Mouse (Mus musculus): ENCODE results near the gene Cyb5r2. TPM values are rescaled to one million over a fixed set of nuclear protein-coding genes. Genes with fewer than 3 reads are reported as not detected.

The Cyb5r2 gene
- polyA plus RNA-seq (2015; fragmentation: Nextera tagmentation; extraction: Ambion mirVana): 0.06 and 0.08 TPM in 2 replicates

DNA sequence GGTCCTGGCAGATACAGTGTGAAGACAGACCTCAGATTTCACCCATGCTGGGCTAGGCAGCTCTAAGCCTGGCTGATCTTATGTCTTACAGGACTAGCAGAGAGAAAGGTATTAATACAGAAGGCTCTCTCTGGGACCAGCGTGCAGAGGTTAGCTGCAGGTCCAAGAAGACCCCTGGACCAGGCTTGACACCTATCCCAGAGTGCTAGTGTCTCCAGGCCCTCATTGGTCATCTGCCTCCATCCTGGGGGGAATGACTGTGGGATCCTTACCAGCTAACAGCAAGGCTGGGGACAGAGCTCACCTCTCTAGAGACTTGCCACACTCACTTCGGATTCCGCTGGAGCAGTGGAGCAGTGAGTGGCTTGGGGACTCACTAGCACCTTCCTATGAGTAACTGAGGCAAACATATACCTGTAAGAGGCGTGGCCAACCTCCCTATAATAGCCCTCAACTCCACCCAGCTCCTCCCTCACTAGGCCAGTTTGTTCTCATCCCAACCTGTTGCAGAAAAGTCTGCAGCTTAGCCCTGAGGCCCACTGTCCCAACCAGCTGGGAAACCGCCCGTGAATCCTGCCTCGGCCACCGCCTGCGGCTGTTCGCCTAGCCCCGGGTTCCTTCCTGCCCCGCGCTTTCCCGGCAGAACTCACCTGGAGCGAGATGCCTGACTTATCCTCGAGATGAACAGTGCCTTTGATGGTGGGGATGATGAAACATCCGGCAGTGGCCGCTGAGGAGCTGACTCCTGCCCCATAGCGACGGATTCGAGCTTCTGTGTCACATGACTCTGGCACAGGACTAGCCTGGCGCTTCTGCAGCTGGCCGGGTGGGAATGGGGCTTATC lies at the start of gene Cyb5r2:
Cyb5r2 (minus strand) TSS at position 725 of the 844 bp plus-strand sequence.
- Histone ChIP-seq H3K27ac (no peak within 1 kb of the TSS), H3K9ac (replicated peaks) (0 out of 2 replicates have a peak within 1 kb of the TSS, but pooled peaks have one; percentile 12), H3K27me3 (no peaks in the 10 kb centered on the region), H3K4me1 (replicated peaks) (peaks cover 7% of the 10 kb centered on the region), H3K9me3 (no peaks in the 10 kb centered on the region), H3K36me3 (no peaks in the 10 kb centered on the region), H3K4me3 (replicated peaks) (peak within 1 kb of the TSS; percentile 32), H3K4me2 (replicated peaks) (peak within 1 kb of the TSS; percentile 57)
- peak; percentile 89 for ATAC-seq
- WGBS: 14% methylated on average over 23 of the region's 23 CpGs

DNA sequence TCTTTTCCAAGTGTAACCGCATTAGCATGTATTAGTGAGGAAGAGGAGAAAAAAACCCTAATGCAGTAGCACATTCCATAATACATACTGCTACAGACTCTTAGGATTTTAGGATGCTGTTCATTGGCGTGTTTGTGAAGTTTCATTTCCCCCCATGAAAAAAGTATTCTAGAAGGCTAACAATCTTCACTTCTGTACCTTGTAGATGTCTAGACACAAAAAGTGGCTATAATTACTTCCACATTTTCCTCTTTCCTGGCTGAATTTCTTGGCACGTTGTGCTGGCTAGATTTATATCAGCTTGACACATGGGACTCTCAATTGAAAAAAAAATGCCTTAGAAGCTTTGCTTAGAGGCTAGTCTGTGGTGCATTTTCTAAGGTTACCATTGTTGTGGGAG lies 44.3 kb upstream of the Cyb5r2 start:
- ATAC-seq: no peak
- H3K4me3 ChIP-seq (replicated peaks): no peak overlapping the region
- 75% methylated on average over 3 of the region's 3 CpGs for WGBS
- no peak overlapping the region for H3K4me2 ChIP-seq (replicated peaks)
- no peaks in the 10 kb centered on the region; the same call in 1 of the 2 replicates for H3K9me3 ChIP-seq
- H3K27me3 ChIP-seq: no peaks in the 10 kb centered on the region
- no peaks in the 10 kb centered on the region for H3K36me3 ChIP-seq
- no peaks in the 10 kb centered on the region for H3K4me1 ChIP-seq (replicated peaks)
- no peak overlapping the region for H3K27ac ChIP-seq
- H3K9ac ChIP-seq (replicated peaks): no peak overlapping the region

DNA sequence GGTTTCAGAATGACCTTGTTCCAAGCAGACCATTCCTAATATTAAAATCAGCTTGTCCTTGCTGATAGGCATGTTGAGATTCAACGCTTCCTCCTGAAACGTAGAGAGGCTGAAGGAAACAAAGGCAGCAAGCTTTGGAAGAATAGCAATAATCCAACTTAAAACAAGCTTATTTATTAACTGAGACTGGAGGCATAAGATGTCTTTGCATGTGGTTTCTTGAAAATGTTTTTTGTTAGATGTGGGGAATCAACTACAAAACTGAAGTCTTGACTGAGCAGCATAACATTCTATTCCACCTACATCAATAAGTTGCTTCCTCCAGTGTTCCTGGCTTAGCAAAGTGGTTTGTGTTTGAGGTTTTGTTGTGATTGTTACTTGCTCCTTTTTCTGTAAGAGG lies 43.3 kb upstream of the Cyb5r2 start, which contains the start of gene Ovch2:
Ovch2 (minus strand) TSS at position 101 of the 400 bp plus-strand sequence.
- H3K27me3 ChIP-seq: no peaks in the 10 kb centered on the region
- H3K9ac ChIP-seq (replicated peaks): no peak within 1 kb of the TSS
- 91% methylated on average over 2 of the region's 2 CpGs for WGBS
- no peak within 1 kb of the TSS for H3K27ac ChIP-seq
- no peak for ATAC-seq
- no peaks in the 10 kb centered on the region; the same call in 1 of the 2 replicates for H3K9me3 ChIP-seq
- H3K36me3 ChIP-seq: no peaks in the 10 kb centered on the region
- no peak within 1 kb of the TSS for H3K4me3 ChIP-seq (replicated peaks)
- H3K4me2 ChIP-seq (replicated peaks): no peak within 1 kb of the TSS
- no peaks in the 10 kb centered on the region for H3K4me1 ChIP-seq (replicated peaks)

DNA sequence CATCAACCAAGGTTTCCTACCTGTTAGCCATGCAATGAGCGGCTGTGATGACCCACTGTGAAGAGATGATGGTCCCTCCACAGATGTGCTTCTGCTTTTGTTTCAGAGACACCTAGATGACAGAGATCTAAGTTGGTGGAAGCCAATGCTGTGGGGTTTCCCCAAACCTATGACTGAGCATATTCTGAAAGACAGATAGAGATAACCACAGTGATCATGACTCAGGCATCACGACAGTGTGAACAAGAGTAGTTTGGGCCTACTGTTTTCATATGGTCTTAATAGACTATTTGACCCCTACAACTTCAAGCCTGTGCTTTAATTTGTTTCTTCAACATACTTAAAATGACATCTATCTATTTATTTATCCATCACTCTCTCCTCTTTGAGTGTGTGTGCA lies 38.7 kb upstream of the Cyb5r2 start:
- no peak overlapping the region for H3K9ac ChIP-seq (replicated peaks)
- no peak overlapping the region for H3K4me2 ChIP-seq (replicated peaks)
- no peak overlapping the region for H3K27ac ChIP-seq
- no peaks in the 10 kb centered on the region for H3K27me3 ChIP-seq
- H3K4me3 ChIP-seq (replicated peaks): no peak overlapping the region
- 92% methylated on average over 2 of the region's 2 CpGs for WGBS
- no peaks in the 10 kb centered on the region for H3K9me3 ChIP-seq
- H3K36me3 ChIP-seq: no peaks in the 10 kb centered on the region
- H3K4me1 ChIP-seq (replicated peaks): no peaks in the 10 kb centered on the region
- ATAC-seq: no peak

DNA sequence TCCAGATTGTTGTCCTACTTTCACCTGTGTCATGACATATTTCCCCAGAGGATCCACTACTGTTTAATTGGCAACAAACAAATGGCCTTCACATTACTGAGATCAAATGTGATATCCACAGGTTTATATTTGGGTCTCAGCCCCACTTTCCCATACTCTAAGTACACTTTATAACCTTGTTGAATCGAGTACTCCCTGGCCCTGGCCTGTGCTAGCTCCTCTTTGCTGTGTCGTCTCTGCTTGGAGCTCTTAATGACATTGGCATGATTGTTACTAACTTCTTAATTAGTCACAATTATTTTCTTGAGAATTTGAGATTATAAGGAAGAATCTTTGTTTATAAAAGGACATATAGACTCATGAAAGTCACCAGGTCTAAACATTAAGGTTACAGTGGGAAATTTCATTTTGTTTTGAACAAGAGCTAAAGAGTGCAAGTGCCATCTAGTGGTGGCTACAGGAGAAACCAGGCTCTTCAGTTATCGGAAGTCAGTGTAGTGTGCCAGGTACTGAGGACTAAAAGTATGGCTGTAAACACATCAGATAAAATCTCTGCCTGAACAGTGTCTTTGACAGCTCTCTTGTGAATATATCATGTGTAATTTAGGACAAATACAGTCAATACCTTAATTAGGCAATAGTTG lies 30.3 kb upstream of the Cyb5r2 start:
- 0 out of 2 replicates have a peak, but pooled peaks have one; percentile 50 for ATAC-seq
- Histone ChIP-seq H3K27ac (no peak overlapping the region), H3K9ac (replicated peaks) (no peak overlapping the region), H3K4me1 (replicated peaks) (no peaks in the 10 kb centered on the region), H3K27me3 (no peaks in the 10 kb centered on the region), H3K9me3 (no peaks in the 10 kb centered on the region), H3K4me3 (replicated peaks) (no peak overlapping the region), H3K36me3 (no peaks in the 10 kb centered on the region), H3K4me2 (replicated peaks) (no peak overlapping the region)
- 60% methylated on average over 3 of the region's 3 CpGs for WGBS

DNA sequence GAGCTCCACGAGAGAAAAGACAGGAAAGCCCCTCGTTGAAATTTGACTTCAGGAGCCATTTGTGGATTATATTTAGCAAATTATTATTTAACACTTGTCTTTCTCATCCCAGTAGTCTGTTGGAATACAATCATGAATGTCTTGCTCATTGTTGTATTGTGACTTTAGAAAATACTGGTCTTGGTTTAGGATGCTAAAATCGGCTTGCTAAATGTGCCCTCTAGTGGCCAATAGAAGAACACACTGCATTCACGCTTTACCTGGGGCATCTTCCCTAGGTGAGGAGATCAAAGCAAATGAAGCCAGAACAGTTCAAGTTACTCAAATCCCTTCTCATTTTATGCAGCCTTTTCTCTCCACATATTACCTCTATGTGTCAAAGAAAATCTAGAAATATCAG lies 21.8 kb upstream of the Cyb5r2 start:
- no peak overlapping the region for H3K4me2 ChIP-seq (replicated peaks)
- WGBS: 50% methylated on average over 4 of the region's 4 CpGs
- H3K4me1 ChIP-seq (replicated peaks): no peaks in the 10 kb centered on the region
- H3K27me3 ChIP-seq: no peaks in the 10 kb centered on the region
- H3K27ac ChIP-seq: no peak overlapping the region
- ATAC-seq: no peak
- no peak overlapping the region for H3K4me3 ChIP-seq (replicated peaks)
- H3K36me3 ChIP-seq: no peaks in the 10 kb centered on the region
- H3K9ac ChIP-seq (replicated peaks): no peak overlapping the region
- H3K9me3 ChIP-seq: no peaks in the 10 kb centered on the region

DNA sequence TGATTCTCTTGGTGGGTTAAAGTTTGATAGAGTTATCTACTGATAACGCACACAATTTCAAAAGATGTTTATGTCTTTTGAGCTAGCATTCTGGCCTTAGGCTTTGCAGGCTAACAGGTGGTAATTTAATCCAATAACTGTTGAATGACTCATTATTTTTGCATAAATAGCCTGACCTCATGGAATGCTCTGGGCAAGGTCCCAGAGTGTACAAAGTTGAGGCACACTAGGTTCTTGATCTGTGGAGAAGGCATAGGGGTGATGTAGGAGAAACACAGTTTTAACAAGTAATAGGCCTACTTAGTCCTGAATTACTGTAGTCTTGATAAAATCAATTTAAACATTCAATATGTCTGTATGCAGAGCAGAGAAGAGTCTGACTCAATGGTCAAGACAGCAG lies 20.4 kb upstream of the Cyb5r2 start:
- WGBS: 73% methylated on average over 1 of the region's 1 CpGs

DNA sequence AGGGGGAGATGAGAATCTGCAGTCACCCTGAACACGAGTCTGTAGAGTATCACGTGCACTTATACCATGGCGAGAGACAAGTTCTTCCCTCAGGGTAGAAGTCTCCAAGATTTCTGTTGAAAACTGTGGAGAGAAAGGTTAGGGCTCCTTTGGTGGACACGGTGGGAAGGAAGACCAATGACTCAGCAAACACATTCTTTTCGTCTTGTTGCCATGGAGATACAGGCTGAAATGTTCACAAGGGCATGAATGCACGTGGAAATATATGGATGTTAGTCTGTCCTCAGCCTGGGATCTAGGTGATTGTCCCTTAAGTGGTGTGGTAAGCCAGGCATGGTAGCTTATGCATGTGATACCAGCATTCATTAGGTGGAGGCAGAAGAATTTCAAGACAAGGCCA lies 13.0 kb upstream of the Cyb5r2 start:
- ATAC-seq: no peak
- Histone ChIP-seq H3K27ac (no peak overlapping the region), H3K4me3 (replicated peaks) (no peak overlapping the region), H3K9me3 (no peaks in the 10 kb centered on the region), H3K4me1 (replicated peaks) (no peaks in the 10 kb centered on the region), H3K27me3 (no peaks in the 10 kb centered on the region), H3K36me3 (no peaks in the 10 kb centered on the region), H3K4me2 (replicated peaks) (no peak overlapping the region), H3K9ac (replicated peaks) (no peak overlapping the region)
- WGBS: 57% methylated on average over 6 of the region's 6 CpGs

More for the DNA sequence above, 20.4 kb upstream of the Cyb5r2 start:
- Histone ChIP-seq H3K4me1 (replicated peaks) (no peaks in the 10 kb centered on the region), H3K4me3 (replicated peaks) (no peak overlapping the region), H3K27me3 (no peaks in the 10 kb centered on the region), H3K36me3 (no peaks in the 10 kb centered on the region), H3K4me2 (replicated peaks) (no peak overlapping the region), H3K9me3 (no peaks in the 10 kb centered on the region), H3K9ac (replicated peaks) (no peak overlapping the region), H3K27ac (no peak overlapping the region)
- no peak for ATAC-seq

DNA sequence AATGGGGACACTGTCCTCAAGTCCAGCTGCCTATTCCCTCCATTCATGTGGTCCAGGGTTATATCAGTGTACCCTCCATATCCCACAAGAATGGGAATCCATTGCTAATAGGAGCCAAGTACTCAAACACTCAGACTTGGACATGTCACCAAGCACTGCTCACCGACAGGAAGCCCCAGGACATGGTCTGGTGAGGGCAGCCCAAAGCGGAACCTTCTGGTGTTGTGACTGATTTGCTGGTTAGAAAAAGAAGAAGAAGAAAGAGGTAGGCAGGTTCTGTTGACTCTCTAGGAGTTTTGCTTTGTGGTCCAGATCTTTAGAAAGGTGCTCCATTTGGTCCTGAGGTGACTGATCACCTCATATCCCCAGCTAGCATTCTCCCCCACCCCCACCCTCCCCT lies 1.1 kb downstream of the Cyb5r2 start:
- Histone ChIP-seq H3K9ac (replicated peaks) (no peak overlapping the region), H3K27ac (no peak overlapping the region), H3K4me2 (replicated peaks) (no peak overlapping the region), H3K27me3 (no peaks in the 10 kb centered on the region), H3K4me3 (replicated peaks) (no peak overlapping the region), H3K9me3 (no peaks in the 10 kb centered on the region), H3K4me1 (replicated peaks) (peaks cover 7% of the 10 kb centered on the region), H3K36me3 (no peaks in the 10 kb centered on the region)
- 94% methylated on average over 2 of the region's 2 CpGs for WGBS
- no peak for ATAC-seq

DNA sequence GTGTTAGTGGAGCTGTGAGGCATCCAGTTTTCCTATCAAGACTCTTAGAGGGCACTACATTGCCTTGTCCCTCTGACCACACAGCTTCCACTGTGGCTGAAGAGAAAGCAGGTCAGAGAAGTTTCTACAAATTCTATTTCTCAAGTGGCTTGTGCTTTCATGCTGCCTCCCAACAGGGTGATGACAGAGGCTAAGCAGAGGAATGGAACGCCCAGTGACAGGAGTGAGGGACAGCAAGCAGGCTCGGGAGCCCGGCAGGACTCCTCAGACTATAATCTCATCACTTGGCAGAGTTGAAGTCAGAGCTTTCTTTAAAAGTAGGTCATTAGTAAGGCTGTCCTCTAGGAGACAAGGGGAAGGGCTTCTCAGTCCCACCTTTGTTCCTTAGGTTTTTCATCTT lies 1.9 kb downstream of the Cyb5r2 start:
- Histone ChIP-seq H3K36me3 (no peaks in the 10 kb centered on the region), H3K9ac (replicated peaks) (no peak overlapping the region), H3K4me2 (replicated peaks) (no peak overlapping the region), H3K9me3 (no peaks in the 10 kb centered on the region), H3K27ac (no peak overlapping the region), H3K27me3 (no peaks in the 10 kb centered on the region), H3K4me1 (replicated peaks) (peaks cover 7% of the 10 kb centered on the region), H3K4me3 (replicated peaks) (no peak overlapping the region)
- 80% methylated on average over 3 of the region's 3 CpGs for WGBS
- no peak for ATAC-seq

DNA sequence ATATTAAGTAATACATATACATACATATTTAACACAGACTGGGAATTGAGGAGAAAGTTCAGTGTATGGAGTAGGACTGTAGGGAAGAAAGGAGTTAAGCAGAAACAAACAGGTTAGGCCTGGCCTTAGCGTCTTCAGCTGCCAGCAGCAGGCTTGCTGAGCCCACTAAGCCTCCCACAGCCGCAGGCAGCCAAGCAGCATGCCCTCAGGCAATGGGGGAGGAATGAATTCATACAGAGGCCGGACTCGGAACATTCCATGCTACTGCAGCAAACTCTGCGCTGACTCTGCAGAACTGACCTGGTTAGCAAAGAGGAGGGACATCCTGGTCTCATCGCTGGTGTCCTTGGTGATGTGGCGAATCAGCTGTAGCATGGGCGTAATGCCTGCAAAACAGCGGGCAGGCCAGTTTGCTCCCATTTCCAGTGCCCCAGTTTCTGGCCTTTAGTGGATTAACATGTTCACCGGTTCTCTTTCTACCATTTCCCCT lies 5.8 kb downstream of the Cyb5r2 start:
- 74% methylated on average over 10 of the region's 10 CpGs for WGBS
- H3K4me2 ChIP-seq (replicated peaks): no peak overlapping the region
- H3K9ac ChIP-seq (replicated peaks): no peak overlapping the region
- H3K27ac ChIP-seq: no peak overlapping the region
- no peaks in the 10 kb centered on the region for H3K4me1 ChIP-seq (replicated peaks)
- no peaks in the 10 kb centered on the region for H3K36me3 ChIP-seq
- H3K4me3 ChIP-seq (replicated peaks): no peak overlapping the region
- H3K27me3 ChIP-seq: no peaks in the 10 kb centered on the region
- no peak for ATAC-seq
- no peaks in the 10 kb centered on the region for H3K9me3 ChIP-seq

DNA sequence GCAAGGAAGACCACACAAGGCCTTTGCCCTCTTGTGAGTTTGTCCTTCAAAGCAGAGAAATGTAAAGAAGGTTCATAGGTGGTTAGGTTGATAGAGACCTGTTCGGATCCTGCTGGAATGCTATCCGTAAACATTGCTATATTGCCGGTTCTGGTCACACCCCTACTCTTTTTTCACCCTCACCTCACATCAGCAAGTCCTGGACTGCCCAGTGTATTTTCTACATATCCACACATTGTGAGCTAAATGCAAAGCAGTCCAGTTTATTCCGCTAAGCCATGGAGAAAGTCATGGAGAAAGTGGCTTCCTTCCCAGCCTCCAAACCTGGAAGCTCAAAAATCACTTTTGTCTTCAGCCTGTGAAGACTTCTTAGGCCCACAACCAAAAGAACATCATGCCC lies 8.1 kb downstream of the Cyb5r2 start:
- no peak overlapping the region for H3K4me2 ChIP-seq (replicated peaks)
- H3K27me3 ChIP-seq: no peaks in the 10 kb centered on the region
- 96% methylated on average over 4 of the region's 4 CpGs for WGBS
- no peaks in the 10 kb centered on the region for H3K9me3 ChIP-seq
- H3K4me3 ChIP-seq (replicated peaks): no peak overlapping the region
- no peak overlapping the region for H3K27ac ChIP-seq
- no peak overlapping the region for H3K9ac ChIP-seq (replicated peaks)
- ATAC-seq: no peak
- H3K4me1 ChIP-seq (replicated peaks): no peaks in the 10 kb centered on the region
- no peaks in the 10 kb centered on the region for H3K36me3 ChIP-seq
